Mouse (Mus musculus) heart, postnatal 0 days (tissue): ENCODE measurements around the gene Crybg3.

Experiments
- CTCF ChIP-seq: IDR thresholded peaks from 2 replicates; pipeline ENCODE4 v1.5.1; 2016; ENCODE audit warnings: antibody characterized with exemption, control low read depth, low read depth
- EP300 ChIP-seq: IDR thresholded peaks from 2 replicates; pipeline ENCODE4 v1.6.1; 2016; ENCODE audit warnings: antibody characterized with exemption, low read depth

- TF ChIP-seq CTCF (no peak), EP300 (no peak)
These were observed 41.9 kb downstream of the Crybg3 start for GRCm38 (mm10) chr16:59558916-59559299.
